Mouse (Mus musculus): ENCODE measurements around the gene Phf3.

DNA sequence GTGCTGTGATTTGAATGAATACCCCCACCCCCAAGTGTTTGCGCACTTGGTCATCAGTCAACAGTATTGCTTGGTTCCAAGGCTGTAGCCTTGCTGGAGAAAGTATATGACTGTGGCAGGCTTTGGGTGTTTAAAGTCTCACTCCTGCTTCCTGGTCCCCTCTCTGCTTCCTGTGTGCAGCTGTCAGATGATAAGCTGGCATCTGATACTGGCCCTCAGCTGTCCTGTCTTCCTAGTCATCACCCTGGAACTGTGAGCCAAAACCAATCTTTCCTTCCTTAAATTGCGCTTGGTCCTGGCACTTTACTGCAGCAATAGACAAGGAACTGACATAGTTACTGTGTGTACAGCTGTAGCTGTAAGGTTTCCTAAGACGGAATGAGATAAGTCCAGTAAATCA lies 21.8 kb downstream of the Phf3 start:
- TF ChIP-seq CTCF (IDR thresholded peaks at IDR 0.05; ENCODE audit: borderline replicate concordance, insufficient read depth, low read length) (no peak), POLR2A (IDR thresholded peaks at IDR 0.05; ENCODE audit: low read depth, low read length) (no peak)
